Mouse (Mus musculus) spleen, postnatal 4 days (tissue): Measurements from ENCODE around the gene Opalin.
A peak's percentile ranks its signal among the peaks of the same experiment; 100 is the strongest.

ENCODE experiments used
- DNase-seq, 2 experiments: peaks; one replicate each; pipeline ENCODE4 v3.0.0; 2022; ENCODE audit warnings: low spot score in 2 of 2

Opalin gene

DNA sequence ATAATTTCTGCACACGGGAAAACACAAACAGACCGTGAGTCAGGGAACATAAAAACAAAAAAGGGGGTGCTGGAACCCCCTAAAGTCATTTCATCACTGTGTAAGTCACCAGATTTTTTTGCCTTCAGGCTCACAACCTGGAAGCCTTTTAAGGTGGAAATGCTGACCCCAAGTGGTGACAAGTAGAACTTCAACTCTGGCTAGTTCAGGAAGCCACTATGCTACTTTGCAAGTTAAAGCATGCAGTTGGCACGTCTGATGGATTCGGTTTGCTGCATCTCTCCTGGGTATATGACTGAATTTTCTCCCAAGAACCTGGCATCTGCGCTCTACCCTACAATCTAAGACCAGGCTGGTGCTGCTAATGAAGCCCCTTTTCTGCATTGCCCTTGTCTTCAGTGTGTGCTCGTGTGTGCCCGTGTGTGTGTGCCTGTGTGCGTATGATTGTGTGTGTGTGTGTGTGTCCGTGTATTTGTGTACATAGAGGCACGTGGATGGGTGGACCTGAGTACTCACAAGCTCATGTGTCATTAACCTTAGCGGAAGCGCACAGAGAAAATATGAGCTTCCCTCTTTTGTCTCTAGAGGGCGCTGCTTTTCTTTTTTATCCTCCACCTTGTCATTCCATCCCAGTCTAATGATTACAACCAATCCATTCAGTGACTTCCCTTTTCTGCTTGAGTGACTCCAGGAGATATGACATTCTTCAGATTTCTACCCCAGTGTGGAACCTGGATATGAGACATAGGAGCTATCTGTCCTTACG, 60.8 kb downstream of the Opalin start:
- DNase-seq = peak; percentile 59 to 72

DNA sequence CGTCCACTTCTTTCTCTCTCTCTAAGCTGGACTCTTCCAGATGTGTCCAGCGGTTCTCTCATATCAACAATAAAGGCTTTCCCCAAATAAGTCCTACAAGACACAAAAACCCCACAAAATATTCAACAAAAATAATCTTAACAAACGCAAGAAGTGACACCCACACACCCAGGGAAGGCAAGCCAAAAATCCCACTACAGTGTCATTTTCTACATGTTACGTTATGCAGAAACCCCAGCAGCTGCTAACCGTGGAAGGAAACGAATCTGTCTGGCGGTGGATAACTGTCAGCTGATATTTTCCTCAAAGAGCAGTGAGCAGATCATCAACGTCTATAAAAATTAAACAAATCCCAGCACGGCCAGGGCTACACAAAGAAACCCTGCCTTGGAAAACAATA, 62.9 kb downstream of the Opalin start:
- no peak for DNase-seq

DNA sequence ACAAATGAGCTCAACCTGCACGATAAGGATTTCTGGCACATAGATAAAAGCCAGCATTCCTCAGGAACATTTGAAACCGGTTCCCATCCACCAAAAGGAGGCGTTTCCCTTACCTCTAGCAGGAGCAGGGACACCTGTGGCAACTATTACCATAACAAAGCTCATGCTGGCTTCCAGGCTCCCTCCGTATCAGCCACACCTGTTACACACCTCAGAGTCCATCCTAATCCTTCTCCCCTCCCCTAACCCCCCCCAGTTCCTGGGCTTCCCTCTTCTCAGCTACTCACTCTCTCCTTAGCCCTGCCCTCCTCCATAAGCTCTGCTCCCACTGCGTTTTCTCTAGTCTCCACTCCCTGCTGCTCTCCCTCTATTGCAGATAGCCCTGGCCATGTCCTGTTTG, 63.3 kb downstream of the Opalin start:
- no peak for DNase-seq
